8 mouse cellular contexts compared by ENCODE assay signal in the genomic region with DNA sequence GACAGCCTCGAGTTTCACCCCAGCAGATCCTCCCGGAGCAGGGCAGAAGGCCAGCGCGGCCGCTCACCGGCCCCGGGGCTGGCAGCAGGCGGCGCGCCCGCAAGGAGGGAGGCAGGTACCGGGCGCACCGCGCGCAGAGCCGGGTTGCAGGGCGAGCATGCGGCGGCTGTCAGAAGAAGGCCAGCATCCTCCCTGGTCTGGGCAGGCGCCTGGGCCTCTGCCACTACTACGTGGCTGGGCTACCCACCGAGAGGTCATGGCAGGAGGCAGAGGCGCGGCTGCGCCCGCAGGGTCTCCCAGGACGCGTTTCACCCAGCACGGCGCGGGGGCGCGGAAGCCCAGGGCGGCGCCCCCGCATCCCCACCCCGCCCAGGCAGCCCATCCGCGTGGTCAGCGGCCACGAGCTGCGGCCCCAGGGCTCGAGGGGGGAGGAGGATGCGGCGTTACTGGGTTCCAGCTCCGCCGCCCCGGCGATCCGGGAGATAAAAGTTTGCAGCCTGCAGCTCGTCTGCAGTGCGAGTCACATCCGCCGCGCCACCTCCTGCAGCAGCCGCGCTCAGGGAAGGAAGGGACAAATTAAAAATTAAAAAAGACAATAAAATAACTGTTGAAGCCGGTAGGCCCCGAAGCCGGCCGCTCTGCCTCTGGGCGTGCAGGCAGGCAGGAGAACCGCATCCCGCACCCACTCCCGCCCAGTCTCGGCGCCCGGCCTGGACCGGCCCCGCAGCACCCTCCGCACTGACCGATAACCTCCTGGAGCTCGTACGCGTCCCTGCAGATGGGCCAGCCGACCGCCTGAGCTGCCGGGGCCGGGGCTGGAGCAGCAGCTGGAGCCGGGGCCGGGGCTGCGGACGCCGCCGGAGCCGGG. TPM values are rescaled to one million over a fixed set of nuclear protein-coding genes. Genes with fewer than 3 reads are reported as not detected.
DNase-seq lines count a peak whose midpoint lies in the region; ATAC-seq and TF ChIP-seq lines count a peak whose summit lies in the region.

No protein-coding gene starts in this region.

- H3K36me3 ChIP-seq in ES-Bruce4 (ENCODE audit: control insufficient read depth, insufficient read depth, low read length, poor library complexity, severe bottlenecking), result no peaks in the 10 kb centered on the region
- H3K36me3 ChIP-seq in forebrain, embryonic 15.5 days, result no peaks in the 10 kb centered on the region
- no peaks in the 10 kb centered on the region for H3K36me3 ChIP-seq in liver, embryonic 14.5 days (replicated peaks; ENCODE audit: control insufficient read depth, insufficient read depth, low read depth)

- intact Hi-C loops in heart, postnatal 10 days (cut with DNase I), result no loop called here

- WGBS in forebrain, embryonic 15.5 days, result under 1% methylated on average over 86 of the region's 87 CpGs
- under 1% methylated on average over 78 of the region's 87 CpGs for WGBS in liver, embryonic 14.5 days (ENCODE audit: insufficient replicate concordance)

- no peak for TF ChIP-seq POLR2A in ES-Bruce4 (IDR thresholded peaks at IDR 0.05; ENCODE audit: insufficient read depth, low read length)

- H3K4me2 ChIP-seq in forebrain, embryonic 15.5 days (replicated peaks), result peak overlapping the region; percentile 82
- peak overlapping the region; percentile 67 for H3K4me2 ChIP-seq in liver, embryonic 14.5 days (ENCODE audit: low read depth)

- no peak overlapping the region for H3K27ac ChIP-seq in ES-Bruce4 (ENCODE audit: insufficient read depth, low read length)
- H3K27ac ChIP-seq in forebrain, embryonic 15.5 days (replicated peaks), result peak overlapping the region; percentile 88
- H3K27ac ChIP-seq in liver, embryonic 14.5 days, result no peak overlapping the region

- DNase-seq in heart, postnatal 10 days, result peak; percentile 74 to 78
- DNase-seq in kidney, postnatal 25 days, result peak; percentile 59 to 76
- DNase-seq in liver, embryonic 14.5 days (ENCODE audit: low read depth in 3 of 3, low spot score in 3 of 3), result no peak
- peak; percentile 28 to 39 for DNase-seq in natural killer cell, adult 2 months (ENCODE audit: low spot score in 2 of 2)
- peak; percentile 75 for DNase-seq in testis, postnatal 10 days (ENCODE audit: low spot score)

- no peak for TF ChIP-seq CTCF in ES-Bruce4 (IDR thresholded peaks at IDR 0.05; ENCODE audit: low read depth, low read length)
- no peak for TF ChIP-seq CTCF in liver, embryonic 14.5 days (IDR thresholded peaks at IDR 0.05; ENCODE audit: low read depth)

- no peaks in the 10 kb centered on the region for H3K9me3 ChIP-seq in ES-Bruce4 (replicated peaks; ENCODE audit: control insufficient read depth, insufficient read depth, low read length, poor library complexity, severe bottlenecking)
- H3K9me3 ChIP-seq in forebrain, embryonic 15.5 days, result no peaks in the 10 kb centered on the region
- H3K9me3 ChIP-seq in liver, embryonic 14.5 days (ENCODE audit: control insufficient read depth, low read length), result no peaks in the 10 kb centered on the region

- TF ChIP-seq EP300 in ES-Bruce4 (IDR thresholded peaks at IDR 0.05; ENCODE audit: insufficient read depth, low read depth, low read length), result no peak
- TF ChIP-seq EP300 in liver, embryonic 14.5 days (IDR thresholded peaks at IDR 0.05; ENCODE audit: low read depth), result no peak

- peaks cover 8% of the 10 kb centered on the region for H3K27me3 ChIP-seq in ES-Bruce4 (ENCODE audit: control insufficient read depth, insufficient read depth, low read length, poor library complexity, severe bottlenecking)
- H3K27me3 ChIP-seq in forebrain, embryonic 15.5 days, result no peaks in the 10 kb centered on the region
- H3K27me3 ChIP-seq in liver, embryonic 14.5 days (ENCODE audit: control insufficient read depth, insufficient read depth, low read length), result peaks cover 40% of the 10 kb centered on the region

- peak; percentile 59 for ATAC-seq in cerebellum, adult (ENCODE audit: insufficient number of reproducible peaks, low FRiP score, low TSS enrichment)
- peak; percentile 78 for ATAC-seq in forebrain, embryonic 15.5 days (replicated peaks)
- peak; percentile 51 for ATAC-seq in liver, embryonic 14.5 days (ENCODE audit: insufficient read depth)

- no peaks in the 10 kb centered on the region for H3K4me1 ChIP-seq in ES-Bruce4 (ENCODE audit: control insufficient read depth, insufficient read depth, low read length)
- H3K4me1 ChIP-seq in forebrain, embryonic 15.5 days, result peaks cover 24% of the 10 kb centered on the region
- no peaks in the 10 kb centered on the region; a peak in 1 of 4 replicates for H3K4me1 ChIP-seq in liver, embryonic 14.5 days (replicated peaks; ENCODE audit: control insufficient read depth in 2 of 2, insufficient read depth in 2 of 2, low read length in 1 of 2)

- peak overlapping the region; percentile 85 for H3K9ac ChIP-seq in ES-Bruce4 (ENCODE audit: low read depth, poor library complexity, severe bottlenecking)
- peak overlapping the region; percentile 85 for H3K9ac ChIP-seq in forebrain, embryonic 15.5 days (replicated peaks)
- H3K9ac ChIP-seq in liver, embryonic 14.5 days (replicated peaks), result no peak overlapping the region

- peak overlapping the region; percentile 78 for H3K4me3 ChIP-seq in ES-Bruce4 (ENCODE audit: low read depth, low read length)
- H3K4me3 ChIP-seq in forebrain, embryonic 15.5 days, result peak overlapping the region; percentile 88
- H3K4me3 ChIP-seq in liver, embryonic 14.5 days (ENCODE audit: insufficient read depth in 1 of 2, low read depth in 2 of 2, low read length in 2 of 2), result peak overlapping the region; percentile 57 to 58

RNA-seq across cellular contexts. Expression of a gene that starts 0.9 kb away (rescaled TPM):
- 6.5 and 7.6 TPM in 2 replicates for polyA plus RNA-seq in ES-Bruce4 (2011; ENCODE audit: insufficient read depth, insufficient read length, low read depth, missing spikeins)
- 21.8 and 22.5 TPM in 2 replicates for polyA plus RNA-seq in forebrain, embryonic 15.5 days (2015; fragmentation: Nextera tagmentation; extraction: Ambion mirVana)
- 100 to 1,000 TPM; 111 to 145 TPM for total RNA-seq in heart, postnatal 10 days (2021)
- polyA plus RNA-seq in liver, embryonic 14.5 days (2012; rRNA removed), result 0.57 and 0.93 TPM in 2 replicates
- polyA plus RNA-seq in liver, embryonic 14.5 days (2014; fragmentation: Nextera tagmentation; extraction: Ambion mirVana), result 1.3 and 1.7 TPM in 2 replicates

Comparison
In these comparisons a context has a peak if more than half of its experiments do, and no peak if none do; other contexts are left out.
1. DNase-seq: peak in heart, postnatal 10 days (2 of 2), kidney, postnatal 25 days (2 of 2), natural killer cell, adult 2 months (2 of 2) and testis, postnatal 10 days (single experiment); none in liver, embryonic 14.5 days (0 of 3).
2. Peak in every context shown above with its lines, with median percentiles within 50 percentile points of each other: H3K4me3 ChIP-seq and ATAC-seq.